Mouse (Mus musculus) liver, adult 2 months (tissue): ENCODE measurements around the gene 1110008P14Rik.

Experiments
- CTCF ChIP-seq: fragments of 200-500 bp; IDR thresholded peaks from 2 replicates; pipeline ENCODE4 v1.5.1; 2011; ENCODE audit warnings: low read depth, low read length, control low read depth
- POLR2A ChIP-seq: fragments of 200-500 bp; IDR thresholded peaks from 2 replicates; pipeline ENCODE4 v1.6.1; 2011; ENCODE audit warnings: low read length, control low read depth; ENCODE audit not compliant: insufficient read depth; ENCODE audit errors: extremely low read depth

GRCm38 (mm10) chr2:32342039-32342438 is 39.7 kb downstream of the 1110008P14Rik start:
- no peak for TF ChIP-seq CTCF
- no peak for TF ChIP-seq POLR2A
